Mouse (Mus musculus): Measurements from ENCODE around the gene Rbm18. TPM values are rescaled to one million over a fixed set of nuclear protein-coding genes. Genes with fewer than 3 reads are reported as not detected.

Gene Rbm18
- polyA plus RNA-seq, 1 experiment from 2014 or later = 71.1 TPM

GRCm38 (mm10) chr2:36075210-36075609 lies 61.4 kb downstream of the Rbm18 start:
- TF ChIP-seq CTCF (IDR thresholded peaks at IDR 0.05; ENCODE audit: low read depth) = no peak
- no peaks in the 10 kb centered on the region for H3K4me1 ChIP-seq (ENCODE audit: insufficient read depth)
- no peak for DNase-seq
- H3K4me2 ChIP-seq = no peak overlapping the region
- H3K9me3 ChIP-seq (ENCODE audit: low read depth, low read length) = no peaks in the 10 kb centered on the region
- no peak overlapping the region for H3K9ac ChIP-seq
- 84% methylated on average over 5 of the region's 5 CpGs for WGBS
- ATAC-seq (ENCODE audit: insufficient read depth) = no peak
- no peak overlapping the region for H3K27ac ChIP-seq (ENCODE audit: low read depth)
- H3K4me3 ChIP-seq (ENCODE audit: low read depth, low read length) = no peak overlapping the region
- no peaks in the 10 kb centered on the region for H3K27me3 ChIP-seq (ENCODE audit: insufficient read depth, low read length)
- H3K36me3 ChIP-seq (ENCODE audit: insufficient read depth) = no peaks in the 10 kb centered on the region

- no peak overlapping the region for H3K27ac ChIP-seq (ENCODE audit: low read depth)
- H3K36me3 ChIP-seq (ENCODE audit: insufficient read depth) = no peaks in the 10 kb centered on the region
- DNase-seq (no peak), ATAC-seq (ENCODE audit: insufficient read depth) (no peak)
- TF ChIP-seq CTCF (IDR thresholded peaks at IDR 0.05; ENCODE audit: low read depth) = no peak
- no peak overlapping the region for H3K9ac ChIP-seq
- no peak overlapping the region for H3K4me3 ChIP-seq (ENCODE audit: low read depth, low read length)
- WGBS = 53% methylated on average over 3 of the region's 3 CpGs
- H3K27me3 ChIP-seq (ENCODE audit: insufficient read depth, low read length) = no peaks in the 10 kb centered on the region
- H3K9me3 ChIP-seq (ENCODE audit: low read depth, low read length) = no peaks in the 10 kb centered on the region
- H3K4me2 ChIP-seq = no peak overlapping the region
- no peaks in the 10 kb centered on the region for H3K4me1 ChIP-seq (ENCODE audit: insufficient read depth)
These were observed 62.8 kb downstream of the Rbm18 start for GRCm38 (mm10) chr2:36073781-36074180.

- ATAC-seq (ENCODE audit: insufficient read depth) = no peak
These were observed 64.8 kb downstream of the Rbm18 start for GRCm38 (mm10) chr2:36071660-36072305.

GRCm38 (mm10) chr2:36067132-36067531 lies 69.4 kb downstream of the Rbm18 start:
- no peak for ATAC-seq (ENCODE audit: insufficient read depth)
- Histone ChIP-seq H3K27ac (ENCODE audit: low read depth) (no peak overlapping the region), H3K4me1 (ENCODE audit: insufficient read depth) (no peaks in the 10 kb centered on the region), H3K4me3 (ENCODE audit: low read depth, low read length) (no peak overlapping the region), H3K27me3 (ENCODE audit: insufficient read depth, low read length) (no peaks in the 10 kb centered on the region), H3K36me3 (ENCODE audit: insufficient read depth) (no peaks in the 10 kb centered on the region), H3K4me2 (no peak overlapping the region), H3K9ac (no peak overlapping the region), H3K9me3 (ENCODE audit: low read depth, low read length) (no peaks in the 10 kb centered on the region)
- DNase-seq = no peak
- WGBS = 67% methylated on average over 9 of the region's 9 CpGs
- no peak for TF ChIP-seq CTCF (IDR thresholded peaks at IDR 0.05; ENCODE audit: low read depth)

More at GRCm38 (mm10) chr2:36071660-36072305, 64.8 kb downstream of the Rbm18 start:
- no peaks in the 10 kb centered on the region for H3K9me3 ChIP-seq (ENCODE audit: low read depth, low read length)
- no peak for TF ChIP-seq CTCF (IDR thresholded peaks at IDR 0.05; ENCODE audit: low read depth)
- no peaks in the 10 kb centered on the region for H3K4me1 ChIP-seq (ENCODE audit: insufficient read depth)
- DNase-seq = no peak
- H3K27ac ChIP-seq (ENCODE audit: low read depth) = no peak overlapping the region
- H3K4me3 ChIP-seq (ENCODE audit: low read depth, low read length) = no peak overlapping the region
- no peak overlapping the region for H3K9ac ChIP-seq
- H3K4me2 ChIP-seq = no peak overlapping the region
- WGBS = 63% methylated on average over 8 of the region's 8 CpGs
- no peaks in the 10 kb centered on the region for H3K27me3 ChIP-seq (ENCODE audit: insufficient read depth, low read length)
- H3K36me3 ChIP-seq (ENCODE audit: insufficient read depth) = no peaks in the 10 kb centered on the region

Other genes with a start within 250 kb of the Rbm18 start
- 1.2 TPM in 2 replicates for gene Ttll11, start 156.9 kb downstream of the Rbm18 start, polyA plus RNA-seq (2014; fragmentation: Nextera tagmentation; extraction: Ambion mirVana)
- 247 TPM in 2 replicates for gene Ndufa8, start 87.4 kb downstream of the Rbm18 start, polyA plus RNA-seq (2014; fragmentation: Nextera tagmentation; extraction: Ambion mirVana)
- gene Morn5, start 87.3 kb downstream of the Rbm18 start, polyA plus RNA-seq (2014; fragmentation: Nextera tagmentation; extraction: Ambion mirVana) = 0.54 and 1.0 TPM in 2 replicates
- 10.8 and 12.8 TPM in 2 replicates for gene Lhx6, start 31.4 kb downstream of the Rbm18 start, polyA plus RNA-seq (2014; fragmentation: Nextera tagmentation; extraction: Ambion mirVana)
- 30.4 and 42.3 TPM in 2 replicates for gene Mrrf, start 384 bp downstream of the Rbm18 start, polyA plus RNA-seq (2014; fragmentation: Nextera tagmentation; extraction: Ambion mirVana)
- gene Ptgs1, start 93.7 kb upstream of the Rbm18 start, polyA plus RNA-seq (2014; fragmentation: Nextera tagmentation; extraction: Ambion mirVana) = 30.2 and 33.4 TPM in 2 replicates
- gene Olfr338, start 236.7 kb upstream of the Rbm18 start, polyA plus RNA-seq (2014; fragmentation: Nextera tagmentation; extraction: Ambion mirVana) = not detected in 2 replicates